In the genomic region with DNA sequence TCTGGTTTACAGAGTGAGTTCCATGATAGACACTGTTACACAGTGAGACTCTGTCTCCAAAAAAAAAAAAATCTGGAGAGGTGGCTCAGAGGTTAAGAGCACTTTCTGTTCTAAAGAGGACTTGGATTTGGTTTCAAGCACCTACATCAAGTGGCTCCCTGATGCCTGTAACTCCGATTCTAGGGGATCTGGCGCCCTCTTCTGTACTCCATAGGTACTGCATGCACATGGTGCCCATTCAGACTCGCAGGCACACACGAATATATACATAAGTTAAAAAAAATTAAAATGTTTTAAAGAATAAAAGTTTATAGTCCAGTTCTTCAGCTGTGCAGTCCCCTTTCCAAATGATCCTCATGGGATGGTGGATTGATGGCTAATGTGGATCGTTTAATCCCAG, we compare ENCODE assay signal across 11 mouse cellular contexts. TPM values are rescaled to one million over a fixed set of nuclear protein-coding genes. Genes with fewer than 3 reads are reported as not detected.
DNase-seq lines count a peak whose midpoint lies in the region; ATAC-seq and TF ChIP-seq lines count a peak whose summit lies in the region.
"Had no signal": no experiment of that assay in that cellular context is flagged by ENCODE, and none has a peak within 500 bp of the region (broad histone marks: within the 10 kb centered on the region; RNA-seq: fewer than 3 reads in every experiment).

No protein-coding gene starts in this region.

- TF ChIP-seq CTCF in hindbrain, postnatal 0 days (IDR thresholded peaks at IDR 0.05; ENCODE audit: low read depth): peak; percentile 55
- TF ChIP-seq CTCF in cortical plate, adult 2 months (IDR thresholded peaks at IDR 0.05; ENCODE audit: extremely low read depth, insufficient read depth, low read length): peak; percentile 49

- DNase-seq in hindbrain, postnatal 0 days (ENCODE audit: low spot score): no peak
- peak; percentile 26 for DNase-seq in thymus, postnatal 25 days
- no peak for DNase-seq in thymus, adult 18-20 months
- no peak for DNase-seq in heart, postnatal 10 days
- no peak for DNase-seq in frontal cortex, postnatal 36 days (ENCODE audit: low spot score in 2 of 2)
- DNase-seq: adrenal gland, postnatal 36 days had no signal

- no peaks in the 10 kb centered on the region for H3K9me3 ChIP-seq in hindbrain, postnatal 0 days (ENCODE audit: low read length)
- H3K9me3 ChIP-seq in hindbrain, embryonic 13.5 days: no peaks in the 10 kb centered on the region
- H3K9me3 ChIP-seq: embryonic facial prominence, embryonic 13.5 days; kidney, embryonic 15.5 days; stomach, embryonic 15.5 days had no signal

- TF ChIP-seq POLR2A in cortical plate, adult 2 months (IDR thresholded peaks at IDR 0.05; ENCODE audit: extremely low read depth, insufficient read depth, low read length): no peak

- 52% methylated on average over 5 of the region's 5 CpGs for WGBS in hindbrain, postnatal 0 days
- WGBS in hindbrain, embryonic 13.5 days: 52% methylated on average over 5 of the region's 5 CpGs

- H3K27me3 ChIP-seq in hindbrain, postnatal 0 days (ENCODE audit: insufficient read depth, low read length): no peaks in the 10 kb centered on the region
- H3K27me3 ChIP-seq in hindbrain, embryonic 13.5 days: peaks cover 9% of the 10 kb centered on the region; the same call in 1 of the 2 replicates
- H3K27me3 ChIP-seq: kidney, embryonic 15.5 days had no signal

- H3K27ac ChIP-seq in hindbrain, postnatal 0 days: no peak overlapping the region
- H3K27ac ChIP-seq in hindbrain, embryonic 13.5 days: no peak overlapping the region
- no peak overlapping the region for H3K27ac ChIP-seq in cortical plate, adult 2 months (ENCODE audit: insufficient read depth, low read length)
- H3K27ac ChIP-seq: embryonic facial prominence, embryonic 13.5 days; kidney, embryonic 15.5 days; stomach, embryonic 15.5 days had no signal

- no peak overlapping the region for H3K4me2 ChIP-seq in hindbrain, postnatal 0 days (ENCODE audit: low read depth, low read length)
- no peak overlapping the region for H3K4me2 ChIP-seq in hindbrain, embryonic 13.5 days
- H3K4me2 ChIP-seq: embryonic facial prominence, embryonic 13.5 days; kidney, embryonic 15.5 days; stomach, embryonic 15.5 days had no signal

- H3K4me3 ChIP-seq in hindbrain, postnatal 0 days (ENCODE audit: low read length): no peak overlapping the region
- no peak overlapping the region for H3K4me3 ChIP-seq in hindbrain, embryonic 13.5 days
- no peak overlapping the region for H3K4me3 ChIP-seq in cortical plate, adult 2 months (ENCODE audit: insufficient read depth, low read length)
- H3K4me3 ChIP-seq: embryonic facial prominence, embryonic 13.5 days; kidney, embryonic 15.5 days; stomach, embryonic 15.5 days had no signal

- intact Hi-C loops in heart, postnatal 10 days (cut with DNase I): no loop called here

- peaks cover 9% of the 10 kb centered on the region; the same call in 1 of the 2 replicates for H3K4me1 ChIP-seq in hindbrain, postnatal 0 days (ENCODE audit: insufficient read depth, low read length)
- H3K4me1 ChIP-seq in hindbrain, embryonic 13.5 days (replicated peaks): peaks cover 17% of the 10 kb centered on the region
- no peaks in the 10 kb centered on the region for H3K4me1 ChIP-seq in cortical plate, adult 2 months (ENCODE audit: control insufficient read depth, insufficient read depth, low read length)
- H3K4me1 ChIP-seq: stomach, embryonic 15.5 days had no signal

- ATAC-seq in hindbrain, postnatal 0 days: no peak
- no peak for ATAC-seq in hindbrain, embryonic 13.5 days (ENCODE audit: low FRiP score)

- H3K36me3 ChIP-seq in hindbrain, postnatal 0 days (ENCODE audit: insufficient read depth, low read length): no peaks in the 10 kb centered on the region
- no peaks in the 10 kb centered on the region for H3K36me3 ChIP-seq in hindbrain, embryonic 13.5 days
- H3K36me3 ChIP-seq: embryonic facial prominence, embryonic 13.5 days; kidney, embryonic 15.5 days; stomach, embryonic 15.5 days had no signal

- no peak overlapping the region for H3K9ac ChIP-seq in hindbrain, postnatal 0 days (replicated peaks; ENCODE audit: low read length)
- no peak overlapping the region for H3K9ac ChIP-seq in hindbrain, embryonic 13.5 days
- H3K9ac ChIP-seq: embryonic facial prominence, embryonic 13.5 days; kidney, embryonic 15.5 days; stomach, embryonic 15.5 days had no signal

RNA-seq across cellular contexts. Expression of a gene that starts 20.9 kb away (rescaled TPM):
- total RNA-seq in hindbrain, postnatal 0 days (2014; rRNA removed): 48.2 and 49.3 TPM in 2 replicates
- polyA plus RNA-seq in hindbrain, postnatal 0 days (2015; fragmentation: Nextera tagmentation; extraction: Ambion mirVana): 32.5 and 36.0 TPM in 2 replicates
- 42.2 and 44.8 TPM in 2 replicates for polyA plus RNA-seq in hindbrain, embryonic 13.5 days (2015; fragmentation: Nextera tagmentation; extraction: Ambion mirVana)
- polyA plus RNA-seq in cortical plate, adult 2 months (2012; rRNA removed): 26.3 and 29.6 TPM in 2 replicates
- total RNA-seq in heart, postnatal 10 days (2021): 10 to 100 TPM; 17.8 to 21.3 TPM

RNA-seq across cellular contexts. Expression of a gene that starts 28.8 kb away (rescaled TPM):
- 88.5 and 106 TPM in 2 replicates for total RNA-seq in hindbrain, postnatal 0 days (2014; rRNA removed)
- polyA plus RNA-seq in hindbrain, postnatal 0 days (2015; fragmentation: Nextera tagmentation; extraction: Ambion mirVana): 82.9 and 84.4 TPM in 2 replicates
- 85.8 and 86.2 TPM in 2 replicates for polyA plus RNA-seq in hindbrain, embryonic 13.5 days (2015; fragmentation: Nextera tagmentation; extraction: Ambion mirVana)
- 38.5 and 39.1 TPM in 2 replicates for polyA plus RNA-seq in cortical plate, adult 2 months (2012; rRNA removed)
- 10 to 100 TPM; 42.6 to 48.8 TPM for total RNA-seq in heart, postnatal 10 days (2021)

RNA-seq across cellular contexts. Expression of a gene that starts 37.3 kb away (rescaled TPM):
- 82.0 and 98.9 TPM in 2 replicates for total RNA-seq in hindbrain, postnatal 0 days (2014; rRNA removed)
- polyA plus RNA-seq in hindbrain, postnatal 0 days (2015; fragmentation: Nextera tagmentation; extraction: Ambion mirVana): 90.1 and 95.8 TPM in 2 replicates
- 71.7 and 74.9 TPM in 2 replicates for polyA plus RNA-seq in hindbrain, embryonic 13.5 days (2015; fragmentation: Nextera tagmentation; extraction: Ambion mirVana)
- 15.5 and 17.2 TPM in 2 replicates for polyA plus RNA-seq in cortical plate, adult 2 months (2012; rRNA removed)
- total RNA-seq in heart, postnatal 10 days (2021): 1 to 10 TPM in 1 of 2 experiments, under 1 TPM in 1; 0.53 to 1.2 TPM
